Mouse (Mus musculus) heart, postnatal 0 days (tissue): ENCODE data around the gene Galnt14. TPM values are rescaled to one million over a fixed set of nuclear protein-coding genes. Genes with fewer than 3 reads are reported as not detected.

Source experiments
- ATAC-seq: fragments of 200-750 bp; cut with Nextera tagmentation; 2 replicates; pipeline ENCODE4 v1.8.0; 2017; ENCODE audit warnings: low read depth, moderate number of reproducible peaks, moderate library complexity; ENCODE audit not compliant: insufficient read depth
- DNase-seq: peaks from one replicate; pipeline ENCODE4 v3.0.0-alpha.2; 2016; ENCODE audit warnings: low spot score
- H3K27ac ChIP-seq: fragments of 300-500 bp; sonication (generic); 2 replicates; pipeline ENCODE4 v1.5.1; 2014; ENCODE audit warnings: low read depth, mild to moderate bottlenecking
- H3K27me3 ChIP-seq: fragments of 300-500 bp; sonication (generic); 2 replicates; pipeline ENCODE4 v1.6.1; 2014; ENCODE audit warnings: low read length, mixed read lengths; ENCODE audit not compliant: control insufficient read depth, insufficient read depth
- H3K36me3 ChIP-seq: fragments of 300-500 bp; sonication (generic); replicated peaks from 2 replicates; pipeline ENCODE4 v1.6.1; 2014; ENCODE audit warnings: low read length, mixed read lengths; ENCODE audit not compliant: control insufficient read depth, insufficient read depth
- H3K4me1 ChIP-seq: fragments of 300-500 bp; sonication (generic); 2 replicates; pipeline ENCODE4 v1.6.1; 2014; ENCODE audit warnings: antibody characterized with exemption; ENCODE audit not compliant: control insufficient read depth, insufficient read depth
- H3K4me2 ChIP-seq: fragments of 300-500 bp; sonication (generic); 2 replicates; pipeline ENCODE4 v1.6.1; 2014; ENCODE audit warnings: low read depth, mild to moderate bottlenecking, low read length, moderate library complexity
- H3K4me3 ChIP-seq: fragments of 300-500 bp; sonication (generic); 2 replicates; pipeline ENCODE4 v1.5.1; 2014; ENCODE audit warnings: low read depth, low read length
- H3K9ac ChIP-seq: fragments of 300-500 bp; sonication (generic); replicated peaks from 2 replicates; pipeline ENCODE4 v1.6.1; 2014; ENCODE audit warnings: low read depth, low read length, mixed read lengths
- H3K9me3 ChIP-seq: fragments of 300-500 bp; sonication (generic); replicated peaks from 2 replicates; pipeline ENCODE4 v1.6.1; 2016; ENCODE audit warnings: low read length; ENCODE audit not compliant: control insufficient read depth
- CTCF ChIP-seq: IDR thresholded peaks from 2 replicates; pipeline ENCODE4 v1.5.1; 2016; ENCODE audit warnings: antibody characterized with exemption, control low read depth, low read depth
- EP300 ChIP-seq: IDR thresholded peaks from 2 replicates; pipeline ENCODE4 v1.6.1; 2016; ENCODE audit warnings: antibody characterized with exemption, low read depth
- WGBS: fragments of 180-500 bp; shearing (Covaris S2); extraction: QIAGEN DNeasy Blood & Tissue Kit; methylation state at CpG from one replicate; pipeline ENCODE4 v1.1.7; 2014; 5-methylcytosine and 5-hydroxymethylcytosine counted together
- polyA plus RNA-seq: library from polyadenylated mRNA; unstranded; fragments of >200 nt; fragmentation: Nextera tagmentation; extraction: Ambion mirVana; gene quantifications from 2 replicates; pipeline ENCODE4 v1.2.1, GENCODE M21; 2015
- total RNA-seq: library from RNA; depleted of rRNA; stranded (reverse); fragments of >200 nt; gene quantifications from 2 replicates; pipeline ENCODE4 v1.2.3, GENCODE M21; 2014; ENCODE audit warnings: low replicate concordance

Gene Galnt14
- total and polyA plus RNA-seq, 2 experiments from 2014 or later = 0.14 TPM; not detected in 1

DNA sequence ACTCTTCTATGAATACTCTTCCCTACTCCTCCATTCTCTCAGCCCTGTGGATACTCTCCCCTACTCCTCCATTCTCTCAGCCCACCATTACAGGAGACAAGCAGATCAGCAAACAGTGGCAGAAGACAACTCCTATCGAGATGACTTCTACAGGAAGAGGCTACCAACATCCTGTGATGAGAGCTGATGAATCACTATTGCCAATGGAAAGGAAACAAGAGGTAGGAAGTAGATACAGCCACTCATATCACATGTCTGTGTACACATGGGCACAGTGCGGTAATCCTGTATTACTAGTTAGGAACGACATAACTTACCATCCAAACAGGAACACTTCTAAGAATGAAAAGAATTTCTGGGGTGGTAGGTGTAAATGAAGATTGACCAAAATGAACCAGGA lies 53.9 kb downstream of the Galnt14 start:
- WGBS = 60% methylated on average over 3 of the region's 3 CpGs
- TF ChIP-seq CTCF (no peak), EP300 (no peak)
- no peaks in the 10 kb centered on the region for H3K27me3 ChIP-seq
- H3K36me3 ChIP-seq = no peaks in the 10 kb centered on the region
- DNase-seq = no peak
- H3K9ac ChIP-seq = no peak overlapping the region
- H3K4me1 ChIP-seq = no peaks in the 10 kb centered on the region
- ATAC-seq = no peak
- no peak overlapping the region for H3K4me2 ChIP-seq
- no peak overlapping the region for H3K27ac ChIP-seq
- H3K9me3 ChIP-seq = no peaks in the 10 kb centered on the region
- H3K4me3 ChIP-seq = no peak overlapping the region

DNA sequence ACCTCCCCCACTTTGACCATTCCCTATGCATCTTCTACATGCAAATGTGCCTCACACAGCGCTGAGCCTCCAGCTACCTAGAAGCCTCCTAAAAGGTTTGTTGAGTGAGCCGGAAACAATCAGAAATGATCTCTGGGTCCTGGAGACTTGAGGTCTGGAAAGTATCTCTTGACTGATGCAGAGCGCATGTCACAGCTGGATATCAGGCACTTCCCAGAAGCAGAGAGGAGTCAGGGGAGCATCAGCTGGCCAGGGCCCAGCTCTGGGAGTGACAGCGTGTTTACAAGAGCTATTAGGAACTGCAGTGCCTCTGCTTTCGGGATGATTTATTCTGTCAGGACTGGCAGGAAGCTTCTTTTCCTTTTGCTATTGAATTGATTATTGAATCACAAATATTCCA lies 56.0 kb downstream of the Galnt14 start:
- TF ChIP-seq EP300 (no peak), CTCF (no peak)
- no peaks in the 10 kb centered on the region for H3K27me3 ChIP-seq
- no peaks in the 10 kb centered on the region for H3K9me3 ChIP-seq
- DNase-seq (no peak), ATAC-seq (no peak)
- H3K36me3 ChIP-seq = no peaks in the 10 kb centered on the region
- H3K9ac ChIP-seq = no peak overlapping the region
- H3K4me3 ChIP-seq = no peak overlapping the region
- H3K4me2 ChIP-seq = no peak overlapping the region
- WGBS = 28% methylated on average over 5 of the region's 5 CpGs
- no peaks in the 10 kb centered on the region for H3K4me1 ChIP-seq
- H3K27ac ChIP-seq = no peak overlapping the region

DNA sequence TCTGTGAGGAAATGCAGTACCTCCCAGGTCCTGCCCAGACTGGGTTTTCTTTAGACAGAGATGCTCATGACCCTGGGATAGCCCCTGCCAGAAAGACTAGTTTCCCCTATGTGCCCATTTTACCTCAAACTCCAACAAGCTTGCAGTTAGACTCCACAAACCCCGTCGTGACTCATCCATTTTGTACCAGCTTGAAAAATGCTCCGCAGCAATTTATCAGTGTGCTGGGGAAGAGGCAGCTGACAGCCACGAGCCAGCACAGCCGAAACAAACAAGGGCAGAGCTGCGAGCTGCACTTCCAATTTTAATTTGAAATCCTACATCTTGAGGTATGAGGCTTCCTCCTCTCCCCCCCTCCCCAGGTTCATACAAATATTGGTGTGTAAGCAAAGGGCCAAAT lies 60.9 kb downstream of the Galnt14 start:
- Histone ChIP-seq H3K9me3 (no peaks in the 10 kb centered on the region), H3K9ac (no peak overlapping the region), H3K36me3 (no peaks in the 10 kb centered on the region), H3K4me1 (no peaks in the 10 kb centered on the region), H3K4me2 (no peak overlapping the region), H3K27me3 (no peaks in the 10 kb centered on the region), H3K4me3 (no peak overlapping the region), H3K27ac (no peak overlapping the region)
- DNase-seq (no peak), ATAC-seq (no peak)
- TF ChIP-seq EP300 (no peak), CTCF (no peak)
- WGBS = 46% methylated on average over 6 of the region's 6 CpGs

DNA sequence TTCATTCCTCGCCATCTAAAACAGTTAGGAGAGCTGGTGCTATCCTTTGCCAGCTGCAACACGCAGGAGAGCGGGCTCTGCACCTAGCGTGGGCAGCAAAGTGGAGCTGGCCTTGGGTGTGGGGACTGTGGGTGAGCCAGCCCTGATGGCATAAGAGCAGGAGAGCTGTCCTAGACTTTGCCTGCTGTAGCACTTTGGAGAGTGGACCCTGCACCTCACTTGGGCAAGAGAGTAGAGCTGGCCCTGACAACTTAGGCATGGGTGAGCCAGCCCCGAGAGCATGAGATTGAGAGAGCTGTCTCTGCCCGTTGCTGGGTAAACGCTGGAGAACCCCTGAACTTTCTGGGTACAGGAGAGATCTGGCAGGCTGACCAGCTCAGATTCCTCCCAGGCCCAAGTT lies 68.6 kb downstream of the Galnt14 start:
- WGBS = 84% methylated on average over 7 of the region's 7 CpGs
- H3K9me3 ChIP-seq = no peaks in the 10 kb centered on the region
- H3K9ac ChIP-seq = no peak overlapping the region
- TF ChIP-seq EP300 = no peak
- no peak for TF ChIP-seq CTCF
- no peak overlapping the region for H3K27ac ChIP-seq
- H3K27me3 ChIP-seq = no peaks in the 10 kb centered on the region
- DNase-seq = no peak
- no peak for ATAC-seq
- no peaks in the 10 kb centered on the region for H3K36me3 ChIP-seq
- H3K4me2 ChIP-seq = no peak overlapping the region
- no peak overlapping the region for H3K4me3 ChIP-seq
- no peaks in the 10 kb centered on the region for H3K4me1 ChIP-seq

DNA sequence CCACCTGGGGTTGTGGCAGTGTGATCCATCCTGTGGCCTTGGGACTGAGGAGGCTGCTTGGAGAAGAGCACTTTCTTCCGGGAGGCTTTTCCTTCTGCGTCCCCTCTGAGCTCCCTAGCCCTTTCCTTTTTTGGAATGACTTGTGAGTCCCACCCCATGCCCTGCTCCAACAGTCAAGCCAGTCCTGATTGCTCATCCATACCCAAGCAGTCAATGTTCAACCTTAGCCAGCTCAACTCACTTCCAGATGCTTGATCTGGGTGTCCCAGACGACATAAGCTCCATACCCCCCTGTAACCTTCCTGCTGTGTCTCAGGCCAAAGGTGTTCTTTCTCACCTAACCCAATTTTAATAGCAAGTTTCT lies 70.2 kb downstream of the Galnt14 start:
- TF ChIP-seq EP300 = no peak
- no peak for TF ChIP-seq CTCF
- DNase-seq = no peak
- WGBS = 49% methylated on average over 3 of the region's 3 CpGs
- Histone ChIP-seq H3K4me3 (no peak overlapping the region), H3K9ac (no peak overlapping the region), H3K9me3 (no peaks in the 10 kb centered on the region), H3K4me1 (no peaks in the 10 kb centered on the region), H3K27me3 (no peaks in the 10 kb centered on the region), H3K36me3 (no peaks in the 10 kb centered on the region), H3K27ac (no peak overlapping the region), H3K4me2 (no peak overlapping the region)
- no peak for ATAC-seq

DNA sequence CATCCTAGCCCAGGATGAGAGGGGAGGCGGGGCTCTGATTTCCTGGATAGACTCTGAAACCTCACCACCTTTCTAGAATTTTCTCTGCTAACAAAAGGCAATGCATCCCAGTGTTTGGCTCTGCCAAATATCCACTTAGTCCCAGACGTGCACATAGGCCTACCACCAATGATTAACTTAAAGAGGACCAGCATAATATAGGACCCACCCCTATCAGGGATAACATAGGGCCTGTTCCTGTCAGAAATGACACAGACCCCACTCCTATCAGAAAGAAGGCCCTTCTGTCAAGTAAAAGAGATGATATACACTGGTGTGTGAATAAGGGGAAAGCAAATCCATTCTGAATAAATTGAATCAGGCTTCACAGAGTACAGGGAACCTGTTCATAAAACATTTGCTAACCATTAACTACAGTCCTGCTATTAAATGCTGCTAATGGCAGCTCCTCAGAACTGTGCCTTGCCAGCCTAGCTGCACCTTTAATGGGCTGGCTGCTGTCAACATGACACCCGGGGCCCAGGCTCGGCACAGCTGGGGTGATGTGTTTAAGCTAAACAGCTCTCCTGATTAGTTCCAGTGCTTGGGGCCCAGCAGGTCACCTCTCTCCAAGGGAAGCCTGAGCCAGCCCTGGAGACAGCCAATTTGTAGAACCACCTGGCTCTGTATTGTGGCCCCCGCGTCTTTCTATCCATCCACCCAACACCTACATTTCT lies 70.7 kb downstream of the Galnt14 start:
- Histone ChIP-seq H3K36me3 (no peaks in the 10 kb centered on the region), H3K9me3 (no peaks in the 10 kb centered on the region), H3K4me2 (no peak overlapping the region), H3K27ac (no peak overlapping the region), H3K4me1 (no peaks in the 10 kb centered on the region), H3K27me3 (no peaks in the 10 kb centered on the region), H3K4me3 (no peak overlapping the region), H3K9ac (no peak overlapping the region)
- TF ChIP-seq CTCF (no peak), EP300 (no peak)
- ATAC-seq (no peak), DNase-seq (no peak)
- WGBS = 38% methylated on average over 6 of the region's 6 CpGs
